27 mouse cellular contexts compared by ENCODE assay signal in genomic region chr10:88877421-88877820, GRCm38 (mm10). TPM values are rescaled to one million over a fixed set of nuclear protein-coding genes. Genes with fewer than 3 reads are reported as not detected.
"Had no signal": no experiment of that assay in that cellular context is flagged by ENCODE, and none has a peak within 500 bp of the region (broad histone marks: within the 10 kb centered on the region; RNA-seq: fewer than 3 reads in every experiment).

No protein-coding gene starts in this region.

- H3K9me3 ChIP-seq: limb, embryonic 12.5 days; limb, embryonic 15.5 days; liver, embryonic 12.5 days; liver, embryonic 15.5 days; lung, embryonic 15.5 days; midbrain, embryonic 15.5 days; neural tube, embryonic 12.5 days; neural tube, embryonic 15.5 days had no signal

- H3K4me3 ChIP-seq: left cerebral cortex, adult 2 months; limb, embryonic 12.5 days; limb, embryonic 15.5 days; liver, embryonic 12.5 days; liver, embryonic 15.5 days; lung, embryonic 15.5 days; midbrain, embryonic 15.5 days; neural tube, embryonic 12.5 days; neural tube, embryonic 15.5 days had no signal

- H3K4me1 ChIP-seq: limb, embryonic 12.5 days; limb, embryonic 15.5 days; liver, embryonic 12.5 days; liver, embryonic 15.5 days; lung, embryonic 15.5 days; midbrain, embryonic 15.5 days; neural tube, embryonic 12.5 days; neural tube, embryonic 15.5 days had no signal

- H3K4me2 ChIP-seq: limb, embryonic 12.5 days; limb, embryonic 15.5 days; liver, embryonic 12.5 days; liver, embryonic 15.5 days; lung, embryonic 15.5 days; midbrain, embryonic 11.5 days; midbrain, embryonic 15.5 days; neural tube, embryonic 12.5 days; neural tube, embryonic 15.5 days had no signal

- H3K27me3 ChIP-seq: limb, embryonic 12.5 days; limb, embryonic 15.5 days; liver, embryonic 12.5 days; liver, embryonic 15.5 days; lung, embryonic 15.5 days; midbrain, embryonic 15.5 days; neural tube, embryonic 12.5 days; neural tube, embryonic 15.5 days had no signal

- H3K36me3 ChIP-seq: limb, embryonic 12.5 days; limb, embryonic 15.5 days; liver, embryonic 12.5 days; liver, embryonic 15.5 days; lung, embryonic 15.5 days; midbrain, embryonic 15.5 days; neural tube, embryonic 12.5 days; neural tube, embryonic 15.5 days had no signal

- H3K27ac ChIP-seq: left cerebral cortex, adult 2 months; limb, embryonic 12.5 days; limb, embryonic 15.5 days; liver, embryonic 12.5 days; liver, embryonic 15.5 days; lung, embryonic 15.5 days; midbrain, embryonic 15.5 days; neural tube, embryonic 12.5 days; neural tube, embryonic 15.5 days had no signal

- ATAC-seq: inflammation-experienced regulatory T-cells, adult 6 months; intestine, embryonic 16.5 days; liver, embryonic 12.5 days; midbrain, embryonic 15.5 days had no signal

- H3K9ac ChIP-seq: limb, embryonic 12.5 days; limb, embryonic 15.5 days; liver, embryonic 12.5 days; liver, embryonic 15.5 days; lung, embryonic 15.5 days; midbrain, embryonic 15.5 days; neural tube, embryonic 12.5 days; neural tube, embryonic 15.5 days had no signal

- DNase-seq: kidney, adult 18-20 months; kidney, adult 9 months; kidney, postnatal 14 days; kidney, postnatal 4 days; lung, adult 18-20 months; lung, postnatal 10 days; lung, postnatal 4 days; retina, postnatal 1 day; right cerebral cortex, postnatal 25 days; thymus, adult 2 months; thymus, postnatal 14 days; thymus, postnatal 4 days had no signal

RNA-seq across cellular contexts. Expression of gene Slc5a8, which starts 8.4 kb away (rescaled TPM):
- total RNA-seq: megakaryocyte progenitor cell, adult 5-6 weeks; megakaryocyte-erythroid progenitor cell, adult 5-6 weeks had no signal
- polyA plus RNA-seq: inflammation-experienced regulatory T-cells, adult 6 months; limb, embryonic 15.5 days; neural tube, embryonic 12.5 days; spleen, adult 2 months had no signal
